Mouse (Mus musculus): ENCODE data around the gene Plau.

Plau gene

GRCm38 (mm10) chr14:20845577-20846088 lies 9.2 kb downstream of the Plau start:
- DNase-seq: no peak

- DNase-seq: no peak
Observed at GRCm38 (mm10) chr14:20846214-20846613, 9.8 kb downstream of the Plau start.

GRCm38 (mm10) chr14:20847637-20848129 lies 11.2 kb downstream of the Plau start:
- no peak for DNase-seq

- DNase-seq: peak in 1 of 2 experiments; percentile 72
Observed at GRCm38 (mm10) chr14:20849753-20850152, 13.3 kb downstream of the Plau start.

GRCm38 (mm10) chr14:20850498-20850897 lies 14.0 kb downstream of the Plau start:
- DNase-seq: no peak

GRCm38 (mm10) chr14:20851776-20852175 lies 15.3 kb downstream of the Plau start:
- DNase-seq: no peak

GRCm38 (mm10) chr14:20861152-20861551 lies 24.7 kb downstream of the Plau start:
- no peak for DNase-seq

- DNase-seq: no peak
Observed at GRCm38 (mm10) chr14:20861559-20861958, 25.1 kb downstream of the Plau start.

- DNase-seq: no peak
Observed at GRCm38 (mm10) chr14:20863306-20864065, 27.0 kb downstream of the Plau start.

GRCm38 (mm10) chr14:20864192-20864591 lies 27.7 kb downstream of the Plau start:
- no peak for DNase-seq

GRCm38 (mm10) chr14:20865604-20866003 lies 29.1 kb downstream of the Plau start:
- DNase-seq: peak in 1 of 2 experiments; percentile 66

GRCm38 (mm10) chr14:20866365-20866764 lies 29.9 kb downstream of the Plau start:
- peak; percentile 83 to 89 for DNase-seq

GRCm38 (mm10) chr14:20870110-20870509 lies 33.6 kb downstream of the Plau start:
- DNase-seq: peak; percentile 76 to 87

- DNase-seq: peak; percentile 77 to 84
Observed at GRCm38 (mm10) chr14:20871495-20871894, 35.0 kb downstream of the Plau start.

- peak; percentile 83 to 93 for DNase-seq
Observed at GRCm38 (mm10) chr14:20873307-20873706, 36.8 kb downstream of the Plau start.

- no peak for DNase-seq
Observed at GRCm38 (mm10) chr14:20873931-20874330, 37.5 kb downstream of the Plau start.

GRCm38 (mm10) chr14:20884691-20885090 lies 48.2 kb downstream of the Plau start:
- DNase-seq: no peak

GRCm38 (mm10) chr14:20885091-20885888 lies 48.8 kb downstream of the Plau start:
- DNase-seq: no peak

GRCm38 (mm10) chr14:20886266-20886665 lies 49.8 kb downstream of the Plau start:
- no peak for DNase-seq

GRCm38 (mm10) chr14:20887541-20888085 lies 51.2 kb downstream of the Plau start:
- DNase-seq: no peak

- DNase-seq: no peak
Observed at GRCm38 (mm10) chr14:20891941-20892402, 55.5 kb downstream of the Plau start.

Measured in kidney, adult 8-10 months (tissue).